Mouse (Mus musculus) midbrain, embryonic 14.5 days (tissue): Measurements from ENCODE around the gene Tnnc1. TPM values are rescaled to one million over a fixed set of nuclear protein-coding genes. Genes with fewer than 3 reads are reported as not detected.
A peak's percentile ranks its signal among the peaks of the same experiment; 100 is the strongest.

Experiments
- ATAC-seq: fragments of 200-750 bp; cut with Nextera tagmentation; 2 replicates; pipeline ENCODE4 v1.8.0; 2017; ENCODE audit warnings: moderate number of reproducible peaks, moderate library complexity; ENCODE audit not compliant: low FRiP score, low TSS enrichment
- DNase-seq: peaks from one replicate; pipeline ENCODE4 v3.0.0-alpha.2; 2015
- H3K27ac ChIP-seq: fragments of 300-500 bp; sonication (generic); replicated peaks from 2 replicates; pipeline ENCODE4 v1.5.1; 2014; ENCODE audit warnings: mild to moderate bottlenecking, low read depth, low read length, moderate library complexity
- H3K27me3 ChIP-seq: fragments of 300-500 bp; sonication (generic); 2 replicates; pipeline ENCODE4 v1.6.1; 2014; ENCODE audit warnings: low read length, control low read depth, mixed read lengths; ENCODE audit not compliant: control insufficient read depth, insufficient read depth
- H3K36me3 ChIP-seq: fragments of 300-500 bp; sonication (generic); 2 replicates; pipeline ENCODE4 v1.6.1; 2014; ENCODE audit warnings: low read length, control low read depth; ENCODE audit not compliant: control insufficient read depth, insufficient read depth
- H3K4me1 ChIP-seq: fragments of 300-500 bp; sonication (generic); 2 replicates; pipeline ENCODE4 v1.6.1; 2014; ENCODE audit warnings: mild to moderate bottlenecking, antibody characterized with exemption, low read length, control low read depth; ENCODE audit not compliant: control insufficient read depth, insufficient read depth
- H3K4me2 ChIP-seq: fragments of 300-500 bp; sonication (generic); 2 replicates; pipeline ENCODE4 v1.6.1; 2014; ENCODE audit warnings: mild to moderate bottlenecking, low read length, moderate library complexity
- H3K4me3 ChIP-seq: fragments of 300-500 bp; sonication (generic); replicated peaks from 2 replicates; pipeline ENCODE4 v1.5.1; 2014; ENCODE audit warnings: low read depth, low read length
- H3K9ac ChIP-seq: fragments of 300-500 bp; sonication (generic); replicated peaks from 2 replicates; pipeline ENCODE4 v1.6.1; 2014; ENCODE audit warnings: mild to moderate bottlenecking, low read length, moderate library complexity
- H3K9me3 ChIP-seq: fragments of 300-500 bp; sonication (generic); 2 replicates; pipeline ENCODE4 v1.6.1; 2016; ENCODE audit warnings: low read length, control low read depth, mixed read lengths; ENCODE audit not compliant: control insufficient read depth
- WGBS: fragments of 180-500 bp; shearing (Covaris S2); extraction: QIAGEN DNeasy Blood & Tissue Kit; methylation state at CpG from one replicate; pipeline ENCODE4 v1.1.7; 2014; 5-methylcytosine and 5-hydroxymethylcytosine counted together
- polyA plus RNA-seq: library from polyadenylated mRNA; unstranded; fragments of >200 nt; fragmentation: Nextera tagmentation; extraction: Ambion mirVana; gene quantifications from 2 replicates; pipeline ENCODE4 v1.2.1, GENCODE M21; 2014

The Tnnc1 gene
- polyA plus RNA-seq, 1 experiment from 2014 or later, result 2.6 TPM

DNA sequence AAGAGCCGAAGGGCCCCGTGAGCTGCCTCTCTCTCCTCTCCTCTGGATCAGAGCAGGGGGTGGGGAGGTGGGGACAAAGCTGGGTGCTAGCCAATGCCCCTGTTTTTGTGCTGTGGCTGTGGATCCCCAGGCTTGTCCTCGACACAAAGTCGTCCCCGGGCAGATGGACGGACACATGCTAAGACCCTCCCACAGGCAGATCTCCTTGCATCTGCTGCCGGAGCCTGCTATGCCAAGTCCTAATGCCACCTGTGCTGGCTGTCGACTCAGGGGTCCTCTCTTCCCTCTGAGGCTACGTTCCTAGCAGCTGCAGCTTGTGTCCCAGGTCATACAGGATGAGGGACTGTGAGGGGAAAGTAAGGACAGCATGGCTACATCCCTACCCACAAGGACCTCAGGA lies 41.3 kb upstream of the Tnnc1 start:
- DNase-seq, result no peak
- H3K9ac ChIP-seq, result no peak overlapping the region
- WGBS, result 64% methylated on average over 9 of the region's 9 CpGs

DNA sequence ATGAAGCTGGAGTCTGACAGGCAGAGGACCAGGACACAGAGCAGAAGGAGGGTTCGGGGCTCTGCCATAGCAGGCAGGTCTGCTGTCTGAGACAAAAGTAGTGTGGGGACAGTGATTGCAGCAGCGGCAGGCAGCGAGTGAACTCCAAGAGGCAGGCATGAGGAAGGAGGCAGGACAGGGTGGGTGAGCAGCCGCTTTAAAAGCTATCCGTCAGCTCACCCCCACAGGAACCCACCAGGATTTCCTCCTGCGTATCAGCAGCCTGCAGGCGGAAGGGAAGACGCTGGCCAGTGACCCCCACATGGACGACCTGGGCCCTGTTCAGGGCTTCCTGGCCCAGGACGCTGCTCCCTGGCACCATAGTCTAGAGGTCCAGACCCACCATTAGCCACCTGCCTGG lies 39.7 kb upstream of the Tnnc1 start, which contains the start of gene Stab1:
Stab1 (minus strand) TSS at position 217 of the 400 bp plus-strand sequence.
- Histone ChIP-seq H3K9me3 (no peaks in the 10 kb centered on the region), H3K4me1 (no peaks in the 10 kb centered on the region), H3K9ac (no peak within 1 kb of the TSS), H3K36me3 (peaks cover 36% of the 10 kb centered on the region), H3K27me3 (no peaks in the 10 kb centered on the region), H3K4me2 (no peak within 1 kb of the TSS), H3K27ac (no peak within 1 kb of the TSS), H3K4me3 (no peak within 1 kb of the TSS)
- 59% methylated on average over 10 of the region's 10 CpGs for WGBS
- ATAC-seq (no peak), DNase-seq (no peak)

More for the DNA sequence above, 41.3 kb upstream of the Tnnc1 start:
- H3K27me3 ChIP-seq, result no peaks in the 10 kb centered on the region
- no peak for ATAC-seq
- H3K4me2 ChIP-seq, result no peak overlapping the region
- no peak overlapping the region for H3K4me3 ChIP-seq
- no peak overlapping the region for H3K27ac ChIP-seq
- no peaks in the 10 kb centered on the region for H3K4me1 ChIP-seq
- H3K36me3 ChIP-seq, result peaks cover 20% of the 10 kb centered on the region
- no peaks in the 10 kb centered on the region for H3K9me3 ChIP-seq

DNA sequence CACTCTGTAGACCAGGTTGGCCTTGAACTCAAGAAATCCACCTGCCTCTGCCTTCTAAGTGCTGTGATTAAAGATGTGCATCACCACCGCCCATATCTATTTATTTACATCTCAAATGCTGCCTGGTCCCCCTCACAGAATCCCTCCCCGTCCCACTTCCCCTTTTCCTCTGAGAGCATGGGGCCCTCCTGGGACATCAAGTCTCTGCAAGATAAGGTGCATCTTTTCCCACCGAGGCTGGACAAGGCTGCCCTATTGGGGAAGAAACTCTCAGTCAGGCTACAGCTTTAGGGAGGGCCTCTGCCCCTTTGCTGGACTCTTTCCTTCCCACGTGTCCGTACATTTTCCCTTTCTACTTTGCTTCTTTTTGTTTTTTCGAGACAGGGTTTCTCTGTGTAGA lies 38.6 kb upstream of the Tnnc1 start:
- Histone ChIP-seq H3K4me2 (no peak overlapping the region), H3K36me3 (peaks cover 47% of the 10 kb centered on the region), H3K4me1 (no peaks in the 10 kb centered on the region), H3K27me3 (no peaks in the 10 kb centered on the region), H3K9ac (no peak overlapping the region), H3K4me3 (no peak overlapping the region), H3K27ac (no peak overlapping the region), H3K9me3 (no peaks in the 10 kb centered on the region)
- DNase-seq (no peak), ATAC-seq (no peak)
- WGBS, result 86% methylated on average over 6 of the region's 6 CpGs

DNA sequence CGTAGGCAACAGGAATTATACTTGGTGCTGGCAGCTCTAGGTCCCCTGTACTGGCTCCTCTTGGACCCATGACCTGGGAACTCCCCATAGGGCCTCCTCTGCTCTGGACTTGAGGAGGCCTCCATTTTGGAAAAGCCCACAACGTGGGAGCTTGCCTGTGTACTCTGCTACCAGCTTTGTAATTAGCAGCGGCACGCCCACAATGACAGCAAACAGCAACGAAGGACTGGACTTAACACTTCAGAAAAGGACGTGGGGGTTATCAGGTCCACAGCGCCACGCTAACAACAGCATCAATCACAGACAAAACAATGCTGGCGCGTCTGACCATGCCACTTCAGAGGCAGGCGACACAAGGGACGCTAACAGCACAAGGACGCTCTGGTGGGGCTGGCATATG lies 37.1 kb upstream of the Tnnc1 start:
- Histone ChIP-seq H3K9ac (no peak overlapping the region), H3K9me3 (no peaks in the 10 kb centered on the region), H3K4me1 (no peaks in the 10 kb centered on the region), H3K4me2 (no peak overlapping the region), H3K4me3 (no peak overlapping the region), H3K36me3 (peaks cover 61% of the 10 kb centered on the region), H3K27me3 (no peaks in the 10 kb centered on the region), H3K27ac (no peak overlapping the region)
- no peak for DNase-seq
- WGBS, result 89% methylated on average over 13 of the region's 13 CpGs
- no peak for ATAC-seq

GRCm38 (mm10) chr14:31171386-31171785 lies 36.7 kb upstream of the Tnnc1 start:
- Histone ChIP-seq H3K9me3 (no peaks in the 10 kb centered on the region), H3K4me2 (no peak overlapping the region), H3K9ac (no peak overlapping the region), H3K4me3 (no peak overlapping the region), H3K36me3 (peaks cover 65% of the 10 kb centered on the region), H3K4me1 (no peaks in the 10 kb centered on the region), H3K27me3 (no peaks in the 10 kb centered on the region), H3K27ac (no peak overlapping the region)
- WGBS, result 89% methylated on average over 11 of the region's 11 CpGs
- DNase-seq (peak; percentile 14), ATAC-seq (no peak)

DNA sequence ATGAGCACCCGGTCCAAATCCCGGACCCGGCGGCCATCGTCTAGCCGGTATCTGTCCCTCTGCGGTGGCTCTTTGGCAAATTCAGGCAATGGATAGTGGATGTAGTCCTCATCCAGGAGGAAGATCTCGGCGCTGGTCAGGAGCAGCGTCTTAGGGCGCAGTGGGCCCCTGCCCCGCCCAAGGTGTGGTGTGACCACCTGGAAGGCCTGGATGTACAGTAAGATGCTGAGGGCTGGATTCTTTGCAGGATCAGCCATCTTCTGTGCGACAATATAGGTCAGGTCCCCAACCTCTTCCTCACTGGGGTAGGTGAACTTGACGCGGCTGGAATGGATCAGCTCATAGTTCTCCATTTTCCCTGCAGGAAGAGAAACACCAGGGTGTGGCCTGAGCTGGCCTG lies 36.3 kb upstream of the Tnnc1 start:
- H3K9ac ChIP-seq, result no peak overlapping the region
- no peak overlapping the region for H3K4me2 ChIP-seq
- DNase-seq (no peak), ATAC-seq (no peak)
- WGBS, result 94% methylated on average over 15 of the region's 15 CpGs
- H3K4me3 ChIP-seq, result no peak overlapping the region
- no peaks in the 10 kb centered on the region for H3K27me3 ChIP-seq
- H3K9me3 ChIP-seq, result no peaks in the 10 kb centered on the region
- H3K27ac ChIP-seq, result no peak overlapping the region
- H3K4me1 ChIP-seq, result no peaks in the 10 kb centered on the region
- H3K36me3 ChIP-seq, result peaks cover 70% of the 10 kb centered on the region

- WGBS, result 91% methylated on average over 18 of the region's 18 CpGs
- Histone ChIP-seq H3K9ac (no peak overlapping the region), H3K4me2 (no peak overlapping the region), H3K27ac (no peak overlapping the region), H3K4me3 (no peak overlapping the region), H3K9me3 (no peaks in the 10 kb centered on the region), H3K27me3 (no peaks in the 10 kb centered on the region), H3K4me1 (no peaks in the 10 kb centered on the region), H3K36me3 (peaks cover 81% of the 10 kb centered on the region)
- DNase-seq (no peak), ATAC-seq (no peak)
These were observed 35.2 kb upstream of the Tnnc1 start for GRCm38 (mm10) chr14:31172781-31173455.

- Histone ChIP-seq H3K9me3 (no peaks in the 10 kb centered on the region), H3K27me3 (no peaks in the 10 kb centered on the region), H3K27ac (no peak overlapping the region), H3K4me3 (no peak overlapping the region), H3K4me2 (no peak overlapping the region), H3K9ac (no peak overlapping the region), H3K4me1 (no peaks in the 10 kb centered on the region), H3K36me3 (peaks cover 84% of the 10 kb centered on the region)
- 94% methylated on average over 7 of the region's 7 CpGs for WGBS
- ATAC-seq, result no peak
- DNase-seq, result no peak
These were observed 34.6 kb upstream of the Tnnc1 start for GRCm38 (mm10) chr14:31173537-31173936.

- no peak overlapping the region for H3K4me3 ChIP-seq
- no peak overlapping the region for H3K4me2 ChIP-seq
- no peaks in the 10 kb centered on the region for H3K9me3 ChIP-seq
- H3K27ac ChIP-seq, result no peak overlapping the region
- DNase-seq (no peak), ATAC-seq (no peak)
- H3K36me3 ChIP-seq, result peaks cover 97% of the 10 kb centered on the region
- H3K9ac ChIP-seq, result no peak overlapping the region
- no peaks in the 10 kb centered on the region for H3K27me3 ChIP-seq
- WGBS, result 93% methylated on average over 16 of the region's 16 CpGs
- H3K4me1 ChIP-seq, result no peaks in the 10 kb centered on the region
These were observed 30.8 kb upstream of the Tnnc1 start for GRCm38 (mm10) chr14:31177287-31177686.
